Mouse (Mus musculus) liver, embryonic 16.5 days (tissue): Measurements from ENCODE around the gene Rae1. TPM values are rescaled to one million over a fixed set of nuclear protein-coding genes. Genes with fewer than 3 reads are reported as not detected.

Experiments
- polyA plus RNA-seq: library from polyadenylated mRNA; unstranded; fragments of >200 nt; fragmentation: Nextera tagmentation; extraction: Ambion mirVana; gene quantifications from 2 replicates; pipeline ENCODE4 v1.2.1, GENCODE M21; 2015

Rae1 gene
- polyA plus RNA-seq, 1 experiment from 2014 or later, result 55.2 TPM

Other genes with a start within 250 kb of the Rae1 start
- gene Bmp7, start 59.8 kb upstream of the Rae1 start, polyA plus RNA-seq, result 1.8 and 2.7 TPM in 2 replicates
- gene Spo11, start 22.4 kb upstream of the Rae1 start, polyA plus RNA-seq, result not detected in 2 replicates
- 279 and 350 TPM in 2 replicates for gene Rbm38, start 20.4 kb downstream of the Rae1 start, polyA plus RNA-seq
- gene Ctcfl, start 119.4 kb downstream of the Rae1 start, polyA plus RNA-seq, result 0.05 and 0.06 TPM in 2 replicates
- gene Pck1, start 152.9 kb downstream of the Rae1 start, polyA plus RNA-seq, result 0.80 and 0.93 TPM in 2 replicates
- gene Zbp1, start 218.8 kb downstream of the Rae1 start, polyA plus RNA-seq, result 0.68 and 1.0 TPM in 2 replicates